Mouse (Mus musculus) layer of hippocampus, adult 2 months (tissue): ENCODE data around the gene Galnt17. TPM values are rescaled to one million over a fixed set of nuclear protein-coding genes. Genes with fewer than 3 reads are reported as not detected.

Experiments
- DNase-seq, 2 experiments: peaks; one replicate each; pipeline ENCODE4 v3.0.0; 2022; ENCODE audit warnings: low spot score in 2 of 2
- H3K27ac ChIP-seq: fragments of 200-600 bp; 2 replicates; pipeline ENCODE4 v1.8.1; 2022
- H3K4me3 ChIP-seq: fragments of 200-600 bp; 2 replicates; pipeline ENCODE4 v1.8.1; 2022; ENCODE audit warnings: mild to moderate bottlenecking
- CTCF ChIP-seq: fragments of 200-600 bp; conservative IDR thresholded peaks from 2 replicates; pipeline ENCODE4 v1.8.1; 2022; ENCODE audit warnings: antibody characterized with exemption, mild to moderate bottlenecking, moderate library complexity
- total RNA-seq, 2 experiments: library from RNA; stranded (reverse); gene quantifications; 2 replicates each; pipeline ENCODE4 v1.2.3; 2021

Gene Galnt17
- total RNA-seq, 2 experiments from 2014 or later: 125 to 135 TPM

DNA sequence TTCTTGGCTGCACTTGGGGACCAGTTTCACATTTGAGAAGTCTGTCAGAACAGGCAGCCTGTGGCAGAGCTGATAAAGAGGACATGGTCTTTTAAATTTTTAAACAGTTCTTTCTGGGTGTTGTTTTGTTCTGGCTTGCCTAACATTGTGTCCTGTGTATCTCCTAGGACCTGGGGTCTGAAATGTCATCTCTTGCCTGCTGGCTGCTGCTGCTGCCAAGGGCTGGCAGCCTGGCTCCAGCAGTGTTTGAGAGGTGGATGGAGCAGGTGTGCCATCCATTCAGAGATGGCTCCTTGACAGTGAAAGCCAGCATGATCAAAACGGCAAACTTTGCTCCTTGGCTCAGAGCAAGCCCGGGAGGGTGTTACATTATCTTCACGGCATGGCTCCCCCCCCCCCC, 393.7 kb downstream of the Galnt17 start:
- TF ChIP-seq CTCF: no peak
- Histone ChIP-seq H3K4me3 (no peak overlapping the region), H3K27ac (peak overlapping the region; percentile 51)
- DNase-seq: no peak

DNA sequence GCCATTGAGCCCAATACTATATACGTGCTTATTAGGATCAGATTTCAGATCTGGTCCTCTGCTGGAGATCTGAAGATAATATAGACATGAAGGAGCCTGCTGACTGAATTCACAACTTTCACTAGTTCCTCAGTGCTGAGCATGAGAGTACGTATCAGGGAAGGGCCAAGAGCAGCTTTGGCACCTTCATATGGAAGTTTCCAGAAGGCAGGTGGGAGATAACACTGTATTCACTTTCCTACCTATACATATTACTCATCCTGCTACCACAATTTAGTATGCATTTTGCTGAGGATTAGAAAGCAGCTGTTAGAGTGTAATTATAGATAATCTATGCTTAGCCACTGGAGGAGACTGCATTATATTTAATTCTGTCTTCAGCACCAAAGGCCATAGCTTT, 396.7 kb downstream of the Galnt17 start:
- no peak for TF ChIP-seq CTCF
- Histone ChIP-seq H3K27ac (peak overlapping the region; percentile 7; the same call in 1 of the 2 replicates), H3K4me3 (no peak overlapping the region)
- DNase-seq: peak in 1 of 2 experiments; percentile 22

DNA sequence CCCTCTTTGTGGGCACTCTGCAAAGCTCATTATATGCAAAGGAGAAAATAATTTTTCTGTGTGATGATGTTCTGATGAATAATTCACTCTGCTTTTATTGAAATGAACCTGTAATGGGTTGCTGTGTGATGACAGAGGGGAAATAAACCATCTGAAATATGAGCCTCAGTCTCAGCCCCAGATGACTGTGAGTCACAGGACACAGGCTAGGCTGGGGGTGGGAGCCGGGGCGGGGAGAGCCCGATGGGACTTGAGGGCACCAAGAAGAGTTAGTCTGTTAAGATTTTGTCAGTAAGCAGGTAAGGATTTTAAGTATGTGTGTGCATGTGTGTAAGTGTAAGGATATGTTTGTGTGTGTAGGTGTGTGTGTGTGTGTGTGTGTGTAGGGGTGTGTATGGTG, 406.6 kb downstream of the Galnt17 start:
- Histone ChIP-seq H3K27ac (0 out of 2 replicates have a peak overlapping the region, but pooled peaks have one; percentile 32), H3K4me3 (no peak overlapping the region)
- peak in 1 of 2 experiments; percentile 16 for DNase-seq
- TF ChIP-seq CTCF: no peak

- TF ChIP-seq CTCF: peak; percentile 72
- H3K4me3 ChIP-seq: no peak overlapping the region
- no peak for DNase-seq
- no peak overlapping the region for H3K27ac ChIP-seq
These were observed 412.3 kb downstream of the Galnt17 start for GRCm38 (mm10) chr5:130895991-130896390.

DNA sequence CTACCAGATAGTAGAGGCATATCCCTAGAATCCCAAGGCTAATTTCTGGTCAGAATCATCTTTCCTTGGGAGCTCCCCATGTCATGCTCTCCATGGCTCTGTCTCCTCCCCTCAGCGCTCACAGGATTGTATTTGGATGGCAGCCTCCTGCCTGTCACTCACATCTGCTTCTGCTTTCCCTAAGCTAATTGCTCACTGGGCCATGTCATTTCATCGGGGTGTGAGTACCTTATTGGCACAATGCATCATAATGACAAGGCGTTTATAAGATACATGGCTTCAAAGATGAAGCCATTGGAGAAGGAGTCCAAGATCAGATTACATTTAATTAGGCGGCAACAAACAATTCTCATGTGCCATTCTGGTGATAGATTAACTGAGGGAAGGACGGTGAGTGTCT, 416.6 kb downstream of the Galnt17 start:
- Histone ChIP-seq H3K4me3 (no peak overlapping the region), H3K27ac (no peak overlapping the region)
- DNase-seq: no peak
- TF ChIP-seq CTCF: no peak

- DNase-seq: no peak
- Histone ChIP-seq H3K27ac (no peak overlapping the region), H3K4me3 (no peak overlapping the region)
- TF ChIP-seq CTCF: no peak
These were observed 428.0 kb downstream of the Galnt17 start for GRCm38 (mm10) chr5:130880331-130880730.

DNA sequence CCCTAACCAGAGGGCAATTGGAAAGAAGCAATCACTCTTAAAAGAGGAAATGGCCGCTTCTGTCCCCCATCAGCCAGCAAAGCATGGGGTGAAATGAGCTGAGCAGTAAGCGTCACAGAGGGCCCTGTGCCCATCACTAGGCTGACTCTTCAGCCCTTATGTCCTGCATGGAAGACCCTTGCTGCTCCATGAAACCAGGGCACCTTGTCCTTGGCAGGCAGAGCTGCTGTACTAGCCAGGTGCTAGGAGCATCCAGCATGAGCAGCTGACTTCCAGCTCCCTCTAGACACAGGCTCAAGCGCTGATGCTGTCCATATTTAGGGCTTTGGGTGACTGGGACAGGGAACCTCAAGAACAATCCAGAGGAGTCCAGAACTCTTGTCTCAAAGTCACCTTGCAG, 432.9 kb downstream of the Galnt17 start:
- Histone ChIP-seq H3K4me3 (no peak overlapping the region), H3K27ac (no peak overlapping the region)
- TF ChIP-seq CTCF: no peak
- DNase-seq: no peak

DNA sequence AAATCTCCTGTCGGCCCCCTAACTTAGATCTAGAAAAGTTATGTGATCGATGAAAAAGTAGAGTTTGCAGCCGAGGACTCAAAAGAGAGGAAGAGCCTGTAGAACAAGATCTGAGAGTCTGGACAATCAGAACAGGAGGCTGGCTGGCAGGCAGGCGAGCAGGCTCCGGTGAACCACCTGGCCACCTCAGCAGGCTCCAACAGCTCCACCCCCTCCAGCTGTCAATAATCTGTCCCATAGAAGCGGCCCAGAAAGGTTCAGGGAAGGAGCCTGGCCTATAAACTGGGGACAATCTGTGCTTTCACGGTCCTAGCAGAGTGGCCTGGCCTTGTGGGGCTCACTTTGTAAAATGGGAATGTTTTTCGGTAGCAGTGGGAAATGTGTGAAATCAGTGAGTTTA, 437.2 kb downstream of the Galnt17 start:
- no peak for TF ChIP-seq CTCF
- Histone ChIP-seq H3K4me3 (no peak overlapping the region), H3K27ac (no peak overlapping the region)
- DNase-seq: no peak

DNA sequence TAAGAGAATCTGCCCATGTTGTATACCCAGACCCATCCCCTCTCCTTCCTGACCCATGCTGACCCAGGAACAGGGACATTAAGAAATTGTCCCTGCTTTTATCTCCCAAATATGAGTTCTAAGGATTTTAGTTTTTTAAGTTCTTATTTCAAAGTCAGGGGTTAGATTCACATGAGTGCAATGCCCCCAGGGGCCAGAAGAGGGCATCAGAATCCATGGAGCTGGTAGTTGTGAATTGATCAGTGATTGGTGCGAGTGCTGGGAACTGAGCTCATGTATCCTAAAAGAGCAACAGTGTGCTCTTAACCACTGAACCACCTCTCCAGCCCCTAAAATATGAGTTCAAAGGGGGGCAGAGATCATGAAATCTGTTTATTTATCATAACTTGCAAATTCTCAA, 438.4 kb downstream of the Galnt17 start:
- Histone ChIP-seq H3K4me3 (no peak overlapping the region), H3K27ac (no peak overlapping the region)
- TF ChIP-seq CTCF: peak; percentile 73
- DNase-seq: no peak

- TF ChIP-seq CTCF: peak; percentile 91
- H3K4me3 ChIP-seq: no peak overlapping the region
- peak; percentile 61 to 81 for DNase-seq
- no peak overlapping the region for H3K27ac ChIP-seq
These were observed 446.0 kb downstream of the Galnt17 start for GRCm38 (mm10) chr5:130862302-130862701.

DNA sequence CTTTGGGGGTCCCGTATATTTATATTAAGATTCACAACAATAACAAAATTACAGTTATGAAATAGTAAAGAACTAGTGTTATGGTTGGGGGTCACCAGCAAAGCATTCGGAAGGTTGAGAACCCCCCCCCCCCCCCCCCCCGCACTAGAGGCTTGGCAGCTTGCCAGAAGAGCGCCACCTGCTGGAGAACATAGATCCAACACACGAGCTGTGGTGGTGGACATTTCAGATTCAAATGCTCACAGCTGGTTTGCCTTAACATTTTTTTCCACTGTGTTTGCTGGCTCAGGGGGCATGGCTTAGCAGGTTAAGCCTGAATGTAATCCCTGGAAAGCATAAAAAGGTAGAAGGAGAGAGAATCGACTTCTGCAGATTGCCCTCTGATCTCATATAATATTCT, 448.6 kb downstream of the Galnt17 start:
- Histone ChIP-seq H3K27ac (no peak overlapping the region), H3K4me3 (no peak overlapping the region)
- peak; percentile 68 for TF ChIP-seq CTCF
- no peak for DNase-seq

GRCm38 (mm10) chr5:130858706-130859105, 449.6 kb downstream of the Galnt17 start:
- no peak for DNase-seq
- no peak overlapping the region for H3K27ac ChIP-seq
- H3K4me3 ChIP-seq: no peak overlapping the region
- no peak for TF ChIP-seq CTCF

DNA sequence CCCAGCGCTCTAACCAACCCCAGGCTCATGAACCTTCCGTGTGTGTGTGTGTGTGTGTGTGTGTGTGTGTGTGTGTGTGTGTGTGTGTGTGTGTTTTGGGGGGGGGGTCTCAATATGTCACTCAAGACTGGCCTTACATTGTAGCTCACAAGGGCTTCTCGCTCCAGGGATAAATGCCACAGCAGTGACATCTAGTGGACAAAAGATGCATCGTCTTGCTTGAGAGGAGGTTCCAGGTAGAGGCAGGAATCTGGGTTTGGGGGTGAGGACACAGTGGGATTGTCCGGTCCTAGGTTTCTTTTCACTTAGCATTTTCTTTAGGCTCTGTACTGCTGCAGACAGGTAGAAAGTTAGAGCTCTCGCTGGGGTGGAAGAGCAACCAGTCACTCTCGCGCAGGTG, 450.1 kb downstream of the Galnt17 start:
- Histone ChIP-seq H3K4me3 (no peak overlapping the region), H3K27ac (no peak overlapping the region)
- TF ChIP-seq CTCF: peak; percentile 76
- DNase-seq: peak; percentile 37 to 71

DNA sequence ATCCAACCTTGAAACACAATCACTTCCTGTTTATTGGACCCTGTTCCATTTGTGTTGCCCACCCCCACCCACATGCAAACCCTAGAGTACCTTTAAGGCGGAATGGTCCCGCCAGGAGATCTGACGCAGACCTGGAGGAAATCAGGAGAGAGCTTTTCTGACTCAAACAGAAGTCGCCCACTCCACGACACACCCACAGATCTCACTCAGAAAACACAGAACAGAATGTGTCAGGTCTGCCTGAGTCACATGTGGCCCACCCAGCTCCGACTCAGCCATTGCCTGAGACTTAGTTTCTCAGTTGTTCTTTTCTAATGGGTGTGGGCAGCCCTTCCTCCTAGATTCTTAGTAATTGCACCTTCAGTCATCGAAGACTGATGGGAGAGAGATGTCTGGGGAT, 453.9 kb downstream of the Galnt17 start:
- no peak for TF ChIP-seq CTCF
- Histone ChIP-seq H3K27ac (no peak overlapping the region), H3K4me3 (no peak overlapping the region)
- DNase-seq: peak in 1 of 2 experiments; percentile 63

- DNase-seq: peak; percentile 84 to 93
- Histone ChIP-seq H3K4me3 (no peak overlapping the region), H3K27ac (no peak overlapping the region)
- TF ChIP-seq CTCF: peak; percentile 99; the same call in 1 of the 2 replicates
These were observed 454.9 kb downstream of the Galnt17 start for GRCm38 (mm10) chr5:130853371-130853770.
